Mouse (Mus musculus): Measurements from ENCODE around the gene Col15a1.

The Col15a1 gene

DNA sequence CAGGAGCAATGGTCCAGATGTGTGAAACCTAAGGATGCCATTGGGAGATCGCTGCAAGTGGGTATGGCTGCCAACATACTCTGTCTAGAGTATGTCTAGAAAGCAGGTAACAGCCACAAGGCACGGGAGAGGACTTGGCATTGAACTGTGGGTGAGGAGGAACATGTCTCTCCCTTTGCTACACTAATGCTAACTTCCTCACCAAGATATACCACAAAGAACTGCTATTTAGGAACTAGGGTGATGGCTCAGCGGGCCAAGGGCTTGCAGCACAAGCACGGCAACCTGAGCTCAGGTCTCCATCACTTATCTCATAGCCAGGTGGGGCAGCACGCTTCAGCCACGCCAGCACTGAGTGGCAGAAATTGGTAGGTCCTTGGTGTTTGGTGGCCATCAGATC lies 103.5 kb downstream of the Col15a1 start:
- no peak for DNase-seq

DNA sequence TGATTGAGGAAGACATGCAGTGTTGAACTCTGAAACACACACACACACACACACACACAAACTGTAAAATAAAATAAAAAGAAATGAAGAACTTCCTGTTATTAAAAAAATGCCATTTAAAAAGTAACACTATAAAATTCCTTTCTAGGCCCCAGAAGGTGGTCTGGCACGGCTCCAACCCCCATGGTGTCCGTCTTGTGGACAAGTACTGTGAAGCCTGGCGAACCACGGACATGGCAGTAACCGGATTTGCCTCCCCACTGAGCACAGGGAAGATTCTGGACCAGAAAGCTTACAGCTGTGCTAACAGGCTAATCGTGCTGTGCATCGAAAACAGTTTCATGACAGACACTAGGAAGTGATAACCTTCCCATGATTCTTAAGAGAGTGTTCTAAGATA lies 104.0 kb downstream of the Col15a1 start:
- no peak for DNase-seq

DNA sequence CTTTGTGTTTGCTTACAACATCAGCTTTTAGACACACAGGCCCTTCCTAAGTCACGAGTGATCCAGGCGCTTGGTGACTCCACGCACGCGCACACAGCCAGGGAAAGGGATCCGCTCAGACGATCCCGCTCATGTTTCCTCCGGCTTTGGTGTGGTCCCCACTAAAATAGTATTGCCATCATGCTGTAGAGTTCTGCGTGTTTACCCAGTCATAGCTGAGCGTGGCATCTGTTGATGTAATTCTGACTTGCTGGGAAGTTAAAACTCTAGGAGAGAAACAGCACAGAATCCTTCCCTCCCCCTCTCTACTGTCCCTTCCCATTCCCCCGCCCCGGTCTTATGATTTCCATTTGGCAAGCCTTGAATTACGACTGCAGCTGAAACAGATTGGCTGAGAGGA lies 104.7 kb downstream of the Col15a1 start:
- no peak for DNase-seq

DNA sequence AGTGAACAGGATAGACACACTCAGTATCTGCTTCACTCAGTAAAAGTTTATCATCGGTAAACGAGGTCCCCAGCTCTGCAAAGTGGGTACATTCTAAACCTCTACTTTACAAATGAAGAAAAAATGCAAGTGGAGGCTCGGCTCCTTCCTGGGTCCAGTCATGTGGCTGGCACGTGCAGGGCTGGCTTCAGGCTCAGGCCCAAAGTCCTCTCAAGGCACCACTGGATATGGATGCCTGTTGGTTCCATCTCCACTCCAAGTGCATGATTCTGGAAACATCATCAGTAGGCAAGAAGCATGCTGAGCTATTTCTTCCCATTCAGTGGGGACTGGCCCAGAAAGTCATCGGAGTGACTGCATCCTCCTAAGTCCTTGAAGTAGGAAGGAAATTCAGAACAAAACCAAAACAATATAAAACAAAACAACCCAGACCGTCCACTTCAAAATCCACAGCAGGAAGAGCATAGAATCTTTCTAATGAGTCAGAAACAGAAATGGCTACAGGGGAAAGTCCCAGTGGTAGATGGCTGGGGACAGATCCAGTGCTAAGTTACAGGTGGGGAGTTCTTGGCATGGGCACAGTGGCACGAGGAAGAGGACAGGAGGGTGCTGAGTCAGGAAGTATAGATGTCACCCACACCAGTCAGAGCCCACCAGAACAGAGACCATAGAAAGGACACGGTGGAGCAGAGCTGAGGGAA lies 105.9 kb downstream of the Col15a1 start:
- DNase-seq = no peak

DNA sequence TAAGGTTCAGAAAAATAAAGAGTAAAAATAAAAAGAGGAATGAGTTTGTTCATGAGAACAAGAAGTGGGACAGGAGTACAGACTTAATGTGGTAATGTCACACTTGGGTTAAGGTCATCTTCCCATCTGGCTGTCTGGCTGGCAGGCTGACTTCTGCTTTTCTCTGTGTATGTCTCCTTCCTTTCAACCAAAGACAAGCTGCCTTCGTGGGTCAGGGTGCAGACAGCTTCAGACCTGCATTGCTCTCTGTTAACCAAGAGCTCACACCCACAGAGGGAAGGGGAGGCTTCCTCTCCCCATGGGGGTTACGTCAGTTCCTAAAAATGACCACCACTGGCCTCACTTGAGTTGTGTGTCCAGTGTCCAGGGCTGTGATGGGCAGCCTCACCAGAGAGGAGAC lies 107.5 kb downstream of the Col15a1 start:
- DNase-seq = no peak

DNA sequence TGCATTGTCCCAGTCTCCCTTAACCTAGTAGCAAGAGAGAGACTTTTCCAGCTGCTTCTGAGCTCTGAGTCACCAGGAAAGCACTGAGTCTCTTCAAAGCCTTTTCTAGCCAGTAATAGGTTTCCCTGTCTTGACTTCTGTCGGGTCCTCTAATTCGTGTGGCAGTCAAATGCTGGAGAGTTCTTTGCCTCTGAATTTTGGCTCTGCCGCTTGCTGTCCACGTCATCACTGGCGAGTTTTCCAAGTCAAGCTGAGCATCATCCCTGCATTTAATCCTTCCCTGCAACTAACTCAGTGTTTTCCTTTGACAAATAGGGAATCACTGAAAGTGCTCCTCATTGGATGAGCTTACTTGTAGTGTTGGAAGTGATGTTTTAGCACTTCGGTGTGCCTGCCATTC lies 108.5 kb downstream of the Col15a1 start:
- DNase-seq = no peak

DNA sequence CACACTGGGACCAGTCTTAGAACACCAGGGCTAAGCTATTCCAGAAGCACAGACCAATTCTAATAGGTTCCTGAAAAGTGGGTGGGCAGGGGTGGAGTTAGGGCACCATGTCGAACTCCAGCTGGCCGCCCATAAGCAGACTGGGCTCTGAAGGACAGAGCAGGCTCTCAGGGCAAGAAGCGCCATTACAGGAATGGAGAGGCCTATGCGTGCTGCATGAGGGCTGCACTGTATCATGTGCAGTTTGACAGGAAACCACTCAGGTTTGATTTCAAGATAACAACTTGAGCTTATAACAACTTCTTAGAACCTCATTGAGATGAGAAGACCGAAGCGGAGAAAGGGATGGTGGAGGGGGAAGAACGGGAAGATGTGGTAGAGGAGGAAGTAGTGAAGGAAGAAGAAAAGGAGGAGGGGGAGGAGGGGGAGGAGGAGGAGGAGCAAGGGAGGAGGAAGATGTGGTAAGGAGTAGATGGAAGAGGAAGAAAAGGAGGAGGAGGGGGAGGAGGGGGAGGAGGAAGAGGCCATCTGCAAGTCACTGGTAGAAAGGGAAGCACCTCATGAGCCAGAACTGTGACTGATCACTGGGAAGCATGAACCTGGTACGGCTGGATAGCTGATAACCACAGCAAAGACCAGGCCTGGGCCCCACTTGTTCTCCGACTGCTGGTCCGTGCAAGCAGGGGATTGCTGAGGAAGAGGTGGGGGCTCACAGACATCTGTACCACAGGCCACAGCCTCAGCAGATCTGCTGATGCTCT lies 111.8 kb downstream of the Col15a1 start:
- no peak for DNase-seq

DNA sequence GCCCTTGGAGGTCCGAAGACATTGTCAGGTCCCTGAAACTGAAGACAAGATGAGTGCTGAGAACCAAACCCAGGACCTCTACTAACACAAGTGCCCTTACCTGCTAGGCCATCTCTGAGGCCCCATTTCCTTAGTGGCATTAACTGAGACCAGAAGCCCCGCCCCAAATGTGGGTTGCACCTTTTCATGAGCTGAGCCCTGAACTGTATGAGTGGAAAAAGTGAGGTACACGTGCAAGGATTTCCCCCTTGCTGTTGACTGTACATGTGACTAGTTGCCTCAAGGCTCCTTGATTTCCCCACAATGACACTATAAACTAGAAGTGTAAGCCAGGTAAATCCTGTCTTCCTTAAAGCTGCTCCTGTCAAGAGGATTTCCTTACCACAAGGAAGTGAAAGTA lies 114.4 kb downstream of the Col15a1 start:
- DNase-seq = no peak

DNA sequence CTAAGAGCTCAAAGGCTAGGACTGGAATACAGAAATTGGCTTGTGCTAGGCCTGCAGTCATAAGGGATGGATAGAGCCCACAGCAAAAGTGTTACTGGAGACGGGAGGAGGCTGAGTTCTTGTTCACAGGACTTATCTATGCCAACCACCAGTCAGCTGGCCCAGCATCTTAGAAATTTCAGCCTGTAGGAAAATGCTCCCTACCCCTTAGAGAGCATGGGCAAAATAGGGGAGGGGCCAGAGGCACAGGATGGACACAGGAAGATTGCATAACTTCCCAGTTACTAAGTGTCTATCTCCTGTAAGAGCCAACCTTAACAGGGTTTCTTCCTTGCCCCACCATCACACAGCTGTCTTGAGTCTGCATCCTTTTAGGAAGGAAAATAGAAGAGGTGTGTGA lies 116.2 kb downstream of the Col15a1 start:
- no peak for DNase-seq

DNA sequence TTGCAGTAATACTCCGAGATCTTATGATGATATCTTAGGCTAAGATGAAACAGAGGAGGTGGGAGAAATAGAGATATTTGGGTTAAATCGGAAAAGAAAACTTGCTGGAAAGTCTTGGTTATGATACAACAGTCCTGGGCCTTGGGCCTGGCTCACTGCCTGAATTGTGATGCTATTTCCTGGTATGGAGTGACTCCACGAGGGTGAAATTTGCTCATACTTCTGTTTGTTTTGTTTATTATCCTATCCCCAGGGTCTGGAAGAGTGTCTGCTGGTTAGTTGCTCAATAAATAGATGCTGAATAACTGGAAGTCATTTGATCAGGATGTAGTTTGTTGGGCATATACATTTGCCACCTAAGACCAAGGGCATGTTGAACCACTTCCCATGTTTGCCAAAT lies 119.8 kb downstream of the Col15a1 start:
- DNase-seq = no peak

DNA sequence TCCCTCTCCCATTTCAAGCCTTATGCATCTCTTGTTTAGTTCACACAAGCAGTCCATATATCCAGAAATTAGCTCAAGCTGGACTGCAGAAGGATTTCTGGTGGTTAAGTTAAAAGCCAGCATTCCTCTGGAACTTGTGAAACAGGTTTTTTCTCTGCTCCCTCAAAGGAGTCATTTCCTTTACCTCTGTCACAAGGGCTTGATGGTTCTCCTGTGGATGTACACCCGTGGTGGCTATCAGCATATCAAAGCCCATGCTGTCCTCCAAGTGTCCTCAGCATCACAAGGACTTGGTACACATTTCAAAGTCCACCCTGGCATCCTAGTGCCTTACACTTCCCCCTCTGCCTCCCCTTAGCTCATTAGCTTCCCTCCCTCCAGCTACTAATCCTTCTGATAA lies 121.3 kb downstream of the Col15a1 start:
- DNase-seq = no peak

DNA sequence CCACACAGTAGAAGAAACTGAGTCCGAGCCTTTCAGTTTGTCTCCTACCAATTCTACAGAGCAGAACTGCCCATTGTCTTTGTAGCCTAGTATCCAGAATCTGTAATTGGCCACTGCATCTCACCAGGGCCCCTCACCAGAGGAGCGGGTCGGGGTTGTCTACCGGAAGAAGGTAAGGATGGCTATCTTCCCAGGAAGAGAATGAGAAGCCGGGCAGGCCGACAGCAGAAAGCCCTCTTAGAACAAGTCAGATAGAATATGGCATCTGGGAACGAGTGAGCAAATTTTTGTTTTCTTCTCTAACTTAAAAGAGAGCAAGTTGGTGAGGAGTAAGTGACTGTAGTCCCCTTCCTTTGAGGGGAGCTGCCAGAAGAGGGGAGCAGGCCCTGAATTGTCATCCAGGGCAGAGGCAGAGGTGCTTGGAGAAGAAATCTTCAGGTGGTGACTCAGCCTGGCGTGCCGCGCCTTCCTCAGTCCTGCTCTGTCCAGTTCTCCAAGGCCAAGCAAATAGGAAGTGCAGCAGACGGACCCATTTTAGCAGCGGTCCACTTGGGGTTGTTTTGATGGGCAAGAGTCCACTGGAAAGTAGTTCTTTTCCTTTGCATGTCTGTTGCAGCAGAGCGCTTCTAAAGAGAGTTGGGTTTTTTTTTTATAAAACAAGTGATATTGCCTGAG lies 122.6 kb downstream of the Col15a1 start:
- DNase-seq = no peak

DNA sequence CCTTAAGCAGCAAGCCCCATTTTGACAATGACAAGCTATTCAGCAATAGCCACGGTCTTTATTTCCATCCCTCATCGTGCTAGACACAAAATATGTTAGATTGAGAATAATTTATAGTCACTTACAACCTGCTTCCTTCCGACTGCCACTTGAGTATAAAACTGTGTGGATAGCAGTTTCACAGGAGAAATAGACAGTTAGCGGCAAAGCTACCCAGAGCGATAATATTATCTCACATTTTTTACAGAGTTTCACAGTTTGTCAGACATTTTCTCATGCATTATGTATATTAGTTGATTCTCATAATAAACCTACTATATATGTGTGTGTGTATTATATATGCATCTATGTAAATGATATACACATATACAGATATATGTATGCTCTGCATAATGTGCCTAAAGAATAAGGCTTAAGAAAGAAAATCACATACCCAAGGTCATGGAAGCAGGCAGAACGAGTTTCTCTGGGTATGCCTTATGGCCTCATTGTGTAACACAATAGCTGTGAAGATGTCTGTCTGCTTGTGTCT lies 124.9 kb downstream of the Col15a1 start:
- DNase-seq = no peak

DNA sequence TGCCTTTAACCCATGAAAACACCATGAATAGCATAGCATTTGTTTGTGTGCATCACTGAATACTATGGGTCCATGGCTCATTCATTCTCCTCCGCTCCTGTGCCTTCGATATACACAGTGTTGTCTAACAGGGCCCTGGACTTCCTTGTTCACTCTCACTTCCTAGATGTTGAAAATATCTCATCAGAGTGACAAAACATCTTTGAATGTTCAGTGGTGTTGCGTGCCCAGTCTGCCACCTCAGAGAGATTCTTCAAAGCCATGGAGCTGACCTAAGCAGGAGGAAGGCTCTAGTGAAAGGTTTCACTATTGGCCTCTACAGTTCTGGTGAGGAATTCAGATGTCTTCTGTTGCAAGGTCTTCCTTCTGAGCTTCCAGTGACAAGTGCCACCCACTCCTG lies 125.6 kb downstream of the Col15a1 start:
- no peak for DNase-seq

DNA sequence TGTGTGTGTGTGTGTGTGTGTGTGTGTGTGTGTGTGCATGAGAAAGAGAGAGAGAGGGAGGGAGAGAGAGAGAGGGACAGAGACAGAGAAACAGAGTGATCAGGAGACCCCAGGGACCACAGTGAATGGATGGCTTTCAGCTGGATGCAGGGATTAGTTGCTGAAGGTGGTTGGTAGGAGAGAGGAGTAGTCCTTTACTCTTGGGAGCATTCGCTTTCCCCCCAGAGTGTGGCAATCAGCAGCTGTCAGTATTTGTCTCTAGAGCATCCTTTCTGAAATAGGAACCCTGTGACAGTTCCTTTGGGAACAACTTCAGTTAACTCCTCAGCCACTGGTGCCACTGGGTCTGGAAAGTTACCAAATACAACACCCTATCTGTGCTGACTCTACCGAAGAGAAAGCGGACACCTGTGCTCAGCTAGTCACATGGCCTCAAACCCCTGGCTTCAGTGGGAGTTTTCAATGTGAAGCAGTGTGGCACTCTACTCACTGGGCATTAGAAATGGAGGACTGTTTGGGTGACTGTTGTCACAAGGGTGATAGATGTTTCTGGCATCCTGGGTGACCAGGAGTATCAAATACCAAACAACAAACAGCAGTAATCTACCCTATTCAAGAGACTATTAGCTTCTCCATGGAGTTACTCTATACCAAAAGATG lies 129.1 kb downstream of the Col15a1 start:
- no peak for DNase-seq

DNA sequence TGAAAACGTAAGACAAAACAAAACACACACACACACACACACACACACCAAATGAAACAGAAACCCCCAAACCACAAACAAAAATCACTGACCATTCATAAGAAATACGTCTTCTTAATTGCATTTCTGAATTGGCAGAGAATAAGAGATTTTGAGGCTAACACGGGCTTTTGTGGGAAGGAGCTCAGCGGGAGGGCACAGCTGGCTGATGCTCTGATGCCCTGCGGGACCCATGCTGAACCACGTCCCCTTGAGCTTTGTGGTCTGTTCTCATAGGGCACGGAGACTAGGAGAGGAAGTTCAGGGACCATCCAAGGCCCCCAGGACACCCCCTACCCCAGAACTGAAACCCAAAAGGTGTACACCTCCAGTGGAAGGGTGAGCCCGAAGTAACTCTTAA lies 134.7 kb downstream of the Col15a1 start:
- no peak for DNase-seq

DNA sequence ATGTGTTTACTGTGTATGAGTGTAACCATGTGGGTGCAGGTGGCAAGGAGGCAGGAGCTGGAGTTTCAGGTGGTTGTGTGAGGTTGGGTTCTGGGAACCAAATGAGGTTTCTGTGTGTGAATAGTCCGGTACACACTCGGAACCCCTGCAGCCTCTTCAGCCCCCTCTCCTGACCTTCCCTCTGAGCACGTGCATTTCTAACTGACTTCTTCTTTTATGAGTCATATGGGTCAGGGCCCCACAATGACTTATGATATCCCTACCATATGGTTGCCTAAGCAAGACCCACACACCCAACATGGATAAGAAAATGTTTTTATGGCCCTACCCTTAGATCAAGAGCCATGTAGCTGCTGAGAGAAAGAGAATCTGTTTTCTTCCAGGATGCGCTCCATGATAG lies 139.1 kb downstream of the Col15a1 start:
- DNase-seq = no peak

DNA sequence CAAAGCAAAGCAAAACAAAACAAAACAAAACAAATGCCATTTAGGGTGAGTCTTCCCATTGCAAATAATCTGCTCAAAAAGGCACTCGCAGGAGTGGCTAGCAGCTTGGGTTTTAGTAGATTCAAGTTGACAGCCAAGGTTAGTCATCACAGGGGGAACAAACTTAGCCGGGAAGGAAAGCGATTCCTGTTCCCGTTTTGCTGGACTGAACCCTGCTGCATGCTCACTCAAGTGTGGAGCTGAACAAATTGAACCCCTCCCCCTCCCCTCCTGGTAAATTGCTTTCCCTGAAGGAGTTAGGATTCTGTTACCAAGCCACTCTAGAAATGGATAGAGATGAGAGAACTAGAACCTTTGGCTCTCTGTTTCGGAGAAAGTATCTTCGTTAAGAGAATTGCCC lies 141.8 kb downstream of the Col15a1 start:
- DNase-seq = peak; percentile 67

DNA sequence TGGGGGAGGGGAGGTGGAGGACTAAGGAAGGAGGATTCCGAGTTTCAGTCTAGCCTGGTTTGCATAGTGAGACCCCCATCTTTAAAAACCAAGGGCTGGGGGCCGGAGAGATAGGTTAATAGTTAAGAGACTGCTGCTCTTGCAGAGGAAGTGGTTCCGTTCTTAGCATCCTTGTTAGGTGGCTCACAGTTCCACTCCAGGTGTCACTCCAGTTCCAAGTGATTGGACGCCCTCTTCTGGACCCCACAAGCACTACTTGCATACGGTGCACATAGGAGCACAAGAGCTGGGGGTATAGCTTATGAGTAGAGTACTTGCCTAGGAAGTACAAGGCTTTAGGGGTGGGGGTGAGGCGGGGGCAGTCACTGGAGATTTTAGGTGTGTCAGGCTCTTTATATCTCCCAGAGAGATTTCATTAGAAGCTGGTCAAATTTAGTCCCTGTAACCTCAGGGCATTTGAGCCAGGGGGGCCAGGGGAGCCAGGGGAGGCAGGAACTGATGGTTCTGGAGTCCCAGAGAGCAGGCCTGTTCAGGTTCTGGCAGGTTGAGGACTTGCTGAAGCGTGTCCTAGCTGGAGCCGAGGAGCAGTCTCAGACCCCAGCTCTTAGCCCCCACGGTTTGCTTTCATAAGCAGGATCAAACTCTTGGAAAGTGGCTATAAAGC lies 143.6 kb downstream of the Col15a1 start:
- peak; percentile 82 for DNase-seq

DNA sequence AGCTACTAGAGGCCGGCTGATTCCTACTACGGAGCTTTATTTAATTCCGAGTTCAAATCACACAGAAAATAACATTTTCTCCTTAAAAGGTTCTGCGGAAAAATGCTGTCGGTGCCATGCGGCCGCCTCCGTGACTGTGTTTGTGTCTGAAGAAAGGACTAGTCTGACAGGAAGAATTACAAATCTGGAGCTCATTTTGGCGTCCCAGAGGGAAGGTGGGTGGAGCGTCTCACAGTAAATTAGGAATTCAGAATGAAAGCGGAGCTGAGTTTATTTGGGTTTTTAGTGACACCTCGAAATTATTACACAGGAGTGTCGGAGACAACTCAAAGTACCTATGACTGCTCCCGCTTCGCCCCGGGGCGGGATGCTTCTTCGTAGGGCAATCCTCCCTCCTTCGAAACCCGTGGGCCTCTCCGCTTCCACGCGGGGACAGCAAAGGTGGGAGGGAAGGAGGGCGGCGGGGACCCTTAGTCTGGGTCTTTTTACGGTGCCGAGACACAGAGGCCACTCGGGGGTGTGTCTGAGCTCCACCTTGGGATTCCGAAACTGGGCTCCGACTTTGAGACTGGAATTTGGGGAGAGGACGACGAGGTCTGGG lies 144.2 kb downstream of the Col15a1 start:
- DNase-seq = peak; percentile 77

DNA sequence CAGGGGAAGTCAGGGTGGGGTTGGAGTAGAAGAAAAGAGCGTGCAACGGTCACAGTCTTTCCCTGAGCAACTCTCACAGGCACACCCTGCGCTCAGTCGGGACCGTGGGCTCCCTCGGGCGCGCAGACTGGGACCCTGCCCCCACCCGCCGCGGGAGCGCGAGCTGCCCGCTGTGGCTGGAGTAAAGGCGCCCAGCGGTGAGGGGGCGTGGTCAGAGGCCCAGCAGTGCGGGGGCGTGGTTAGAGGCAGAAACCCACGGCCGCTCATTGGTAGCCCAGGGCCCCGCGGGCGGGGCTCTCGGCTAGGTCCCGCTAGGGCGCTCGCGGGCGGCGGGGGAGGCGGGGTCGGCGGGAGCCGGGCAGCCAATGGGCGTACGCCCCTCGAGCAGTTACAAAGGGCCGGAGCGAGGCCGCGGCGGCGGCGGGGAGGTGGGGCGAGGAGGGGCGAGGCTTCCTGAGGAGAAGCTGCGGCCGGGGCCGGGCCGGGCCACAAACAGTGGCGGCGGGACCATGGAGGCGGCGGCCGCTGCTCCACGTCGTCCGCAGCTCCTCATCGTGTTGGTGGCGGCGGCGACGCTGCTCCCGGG lies 144.9 kb downstream of the Col15a1 start, which contains the start of gene Tgfbr1:
TSS of gene Tgfbr1 (plus strand) at position 420 of the 586 bp plus-strand sequence.
- DNase-seq = peak; percentile 100

Measured in embryo, embryonic 11 days (tissue).